Mouse (Mus musculus) megakaryocyte, embryonic 14.5 days (primary cell): ENCODE measurements around the gene Il23a. TPM values are rescaled to one million over a fixed set of nuclear protein-coding genes. Genes with fewer than 3 reads are reported as not detected.
A peak's percentile ranks its signal among the peaks of the same experiment; 100 is the strongest.
"Not testable (repeated sequence)": the region's sequence is repeated elsewhere in the genome, so short reads cannot be mapped to it uniquely, and the experiment has no call there.

Source experiments
- H3K27me3 ChIP-seq: replicated peaks from 2 replicates; pipeline ENCODE3; 2012; ENCODE audit warnings: inconsistent platforms
- H3K36me3 ChIP-seq: replicated peaks from 2 replicates; pipeline ENCODE3; 2012; ENCODE audit warnings: low read length, inconsistent platforms, mixed read lengths
- H3K4me1 ChIP-seq: 2 replicates; pipeline ENCODE4 v1.6.1; 2012; ENCODE audit warnings: inconsistent platforms
- H3K4me3 ChIP-seq: replicated peaks from 2 replicates; pipeline ENCODE3; 2012; ENCODE audit warnings: moderate library complexity, mild to moderate bottlenecking, inconsistent platforms
- H3K9me3 ChIP-seq: 2 replicates; pipeline ENCODE4 v1.6.1; 2012; ENCODE audit warnings: inconsistent platforms
- FLI1 ChIP-seq: IDR thresholded peaks from 2 replicates; pipeline ENCODE4 v1.6.1; 2012; ENCODE audit warnings: low read length, inconsistent platforms, mixed read lengths
- GATA1 ChIP-seq: IDR thresholded peaks from 3 replicates; pipeline ENCODE4 v1.6.1; 2012; ENCODE audit warnings: mixed read lengths, low read length, inconsistent platforms, borderline replicate concordance
- polyA plus RNA-seq: library from polyadenylated mRNA; stranded (reverse); fragments of >175 nt; gene quantifications from 2 replicates; pipeline ENCODE4 v1.2.3, GENCODE M21; 2012; ENCODE audit warnings: low replicate concordance; ENCODE audit not compliant: insufficient read depth

Il23a gene
- polyA plus RNA-seq, 1 experiment = 0.49 TPM

DNA sequence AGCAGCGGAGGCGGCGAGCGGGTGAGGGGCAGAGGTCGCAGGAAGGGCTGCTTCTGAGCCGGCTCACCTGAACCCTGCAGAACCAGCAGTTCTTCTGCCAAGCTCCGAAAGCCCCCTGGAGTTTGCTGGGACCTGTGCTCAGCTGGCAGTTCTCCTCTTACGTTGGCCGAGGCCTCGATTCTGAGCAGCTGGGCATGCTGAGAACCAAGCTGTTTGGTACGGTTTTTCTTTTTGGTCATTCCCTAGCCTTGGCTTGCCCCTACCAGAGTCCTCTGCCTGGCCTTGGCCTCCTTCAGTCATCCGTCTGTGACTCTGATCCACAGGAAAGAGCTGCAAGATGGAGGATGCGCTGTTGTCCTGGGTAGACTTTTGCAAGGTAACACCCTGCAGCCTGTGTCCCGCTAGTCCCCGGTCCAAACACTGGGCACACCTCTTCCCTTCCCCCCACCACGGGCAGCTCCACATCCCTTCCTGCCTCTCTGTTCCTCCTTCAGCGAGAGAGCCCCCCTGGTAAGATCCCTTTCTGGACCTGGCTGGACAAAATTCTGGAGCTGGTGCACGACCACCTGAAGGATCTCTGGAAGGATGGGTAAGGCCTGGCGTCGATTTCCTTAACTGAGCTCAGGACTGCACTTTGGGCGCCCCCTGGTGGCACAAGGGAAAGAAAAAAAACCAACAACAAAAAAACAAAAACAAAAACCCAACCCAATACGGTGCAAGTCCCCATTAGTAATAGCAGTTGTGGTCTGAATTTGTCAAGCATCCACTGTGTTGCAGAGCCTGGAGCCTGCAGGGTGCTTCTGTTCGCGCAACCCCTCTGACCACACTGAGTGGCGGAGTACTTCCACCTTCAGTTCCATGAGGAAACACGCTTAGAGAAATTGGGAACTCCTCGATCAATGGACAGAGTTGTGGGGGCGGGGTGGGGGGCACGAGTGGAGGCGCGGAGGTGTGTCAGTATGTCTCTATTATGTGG lies 14.7 kb downstream of the Il23a start:
- H3K9me3 ChIP-seq = no peaks in the 10 kb centered on the region
- TF ChIP-seq GATA1 (no peak), FLI1 (no peak)
- H3K36me3 ChIP-seq = peaks cover 97% of the 10 kb centered on the region
- H3K27me3 ChIP-seq = no peaks in the 10 kb centered on the region
- peaks cover 3% of the 10 kb centered on the region; the same call in 1 of the 2 replicates for H3K4me1 ChIP-seq
- H3K4me3 ChIP-seq = no peak overlapping the region

DNA sequence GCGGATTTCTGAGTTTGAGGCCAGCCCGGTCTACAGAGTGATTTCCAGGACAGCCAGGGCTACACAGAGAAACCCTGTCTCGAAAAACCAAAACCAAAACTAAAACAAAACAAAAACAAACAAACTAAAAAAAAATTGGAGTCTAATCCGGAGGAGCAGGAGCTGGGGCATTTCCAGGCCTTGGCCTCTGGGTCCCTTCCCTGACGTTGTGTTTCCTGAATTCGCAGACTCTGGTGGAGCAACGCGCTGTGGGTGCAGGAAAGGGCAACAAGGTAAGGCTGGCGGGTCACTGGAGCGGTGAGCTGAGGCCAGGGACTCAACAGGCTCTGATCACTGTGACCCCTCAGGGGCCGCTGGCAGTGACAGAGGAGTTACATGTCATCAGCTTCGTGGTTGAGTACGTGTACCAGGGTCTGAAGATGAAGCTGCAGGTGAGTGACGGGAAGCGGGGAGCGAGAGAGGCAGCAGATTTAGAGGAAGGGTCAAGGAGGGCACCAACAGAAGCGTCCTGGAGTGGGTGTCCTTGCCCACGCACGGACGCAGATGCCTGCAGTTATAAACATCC lies 15.6 kb downstream of the Il23a start:
- H3K27me3 ChIP-seq = no peaks in the 10 kb centered on the region
- H3K4me3 ChIP-seq = no peak overlapping the region
- no peaks in the 10 kb centered on the region for H3K9me3 ChIP-seq
- peaks cover 3% of the 10 kb centered on the region; the same call in 1 of the 2 replicates for H3K4me1 ChIP-seq
- no peak for TF ChIP-seq GATA1
- TF ChIP-seq FLI1 = no peak
- peaks cover 97% of the 10 kb centered on the region for H3K36me3 ChIP-seq

DNA sequence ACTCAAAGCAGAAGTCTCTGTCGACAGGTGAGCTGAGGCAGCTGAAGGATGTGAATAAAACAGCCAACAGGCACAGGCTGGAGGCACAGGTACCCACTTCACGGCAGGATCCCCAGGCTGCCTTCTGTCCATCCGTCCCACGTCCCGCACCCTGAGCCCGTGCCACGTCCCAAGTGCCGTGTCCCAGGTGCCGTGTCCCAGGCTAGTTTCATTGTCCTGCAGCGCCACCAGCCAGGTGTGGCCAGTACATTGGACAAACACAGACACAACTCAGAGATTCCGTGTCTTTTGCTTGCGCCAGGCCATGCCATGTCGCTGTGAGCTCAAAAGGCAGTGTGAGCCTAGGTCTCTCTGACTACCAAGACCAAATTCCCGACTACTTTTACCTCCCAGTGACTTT lies 16.9 kb downstream of the Il23a start:
- Histone ChIP-seq H3K27me3 (no peaks in the 10 kb centered on the region), H3K4me1 (peaks cover 3% of the 10 kb centered on the region; the same call in 1 of the 2 replicates), H3K9me3 (no peaks in the 10 kb centered on the region), H3K36me3 (peaks cover 99% of the 10 kb centered on the region), H3K4me3 (no peak overlapping the region)
- TF ChIP-seq GATA1 (no peak), FLI1 (no peak)

DNA sequence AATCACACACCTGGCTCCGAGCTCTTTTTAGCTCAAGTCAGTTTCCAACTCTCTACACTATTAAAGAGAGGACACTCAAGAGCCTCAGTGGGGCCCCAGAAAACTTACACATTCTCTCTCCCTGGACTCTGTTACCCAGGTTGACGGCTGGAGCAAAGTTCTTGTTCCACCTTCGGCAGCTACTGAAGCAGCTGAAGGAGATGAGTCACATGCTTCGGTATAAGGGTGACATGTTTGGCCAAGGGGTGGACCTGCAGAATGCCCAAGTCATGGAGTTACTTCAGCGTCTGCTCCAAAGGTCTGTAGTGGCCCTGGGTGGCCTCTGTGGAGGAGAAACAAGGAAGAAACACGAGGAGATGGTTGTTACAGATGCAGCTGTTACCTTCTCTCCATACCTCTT lies 17.6 kb downstream of the Il23a start:
- Histone ChIP-seq H3K36me3 (peaks cover 99% of the 10 kb centered on the region), H3K9me3 (no peaks in the 10 kb centered on the region)
- no peak for TF ChIP-seq GATA1
- TF ChIP-seq FLI1 = no peak

DNA sequence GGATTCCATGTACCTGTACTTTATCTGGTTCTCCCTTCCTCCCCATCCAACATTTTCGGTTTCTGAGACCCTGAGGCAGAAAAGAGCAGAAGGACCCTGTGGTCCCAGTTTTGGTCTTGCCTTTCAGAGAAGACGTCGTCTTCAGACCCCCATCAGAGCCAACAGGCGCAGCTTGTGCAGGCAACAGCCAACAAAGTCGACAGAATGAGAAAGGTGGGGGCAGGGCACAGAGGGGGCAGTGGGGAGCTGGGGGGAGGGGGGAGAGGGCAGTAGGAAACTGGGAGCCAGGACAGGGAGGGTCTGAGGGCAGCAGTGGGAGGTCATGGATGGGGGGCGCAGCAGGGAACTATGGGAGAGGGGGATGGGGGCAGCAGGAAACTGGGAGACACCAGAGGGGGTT lies 20.4 kb downstream of the Il23a start:
- H3K4me1 ChIP-seq = peaks cover 10% of the 10 kb centered on the region; the same call in 1 of the 2 replicates
- H3K9me3 ChIP-seq = no peaks in the 10 kb centered on the region
- TF ChIP-seq GATA1 (no peak), FLI1 (no peak)
- no peaks in the 10 kb centered on the region for H3K27me3 ChIP-seq
- peaks cover 91% of the 10 kb centered on the region for H3K36me3 ChIP-seq
- no peak overlapping the region for H3K4me3 ChIP-seq

More for the DNA sequence above, 17.6 kb downstream of the Il23a start:
- Histone ChIP-seq H3K27me3 (no peaks in the 10 kb centered on the region), H3K4me1 (peaks cover 3% of the 10 kb centered on the region; the same call in 1 of the 2 replicates), H3K4me3 (no peak overlapping the region)

DNA sequence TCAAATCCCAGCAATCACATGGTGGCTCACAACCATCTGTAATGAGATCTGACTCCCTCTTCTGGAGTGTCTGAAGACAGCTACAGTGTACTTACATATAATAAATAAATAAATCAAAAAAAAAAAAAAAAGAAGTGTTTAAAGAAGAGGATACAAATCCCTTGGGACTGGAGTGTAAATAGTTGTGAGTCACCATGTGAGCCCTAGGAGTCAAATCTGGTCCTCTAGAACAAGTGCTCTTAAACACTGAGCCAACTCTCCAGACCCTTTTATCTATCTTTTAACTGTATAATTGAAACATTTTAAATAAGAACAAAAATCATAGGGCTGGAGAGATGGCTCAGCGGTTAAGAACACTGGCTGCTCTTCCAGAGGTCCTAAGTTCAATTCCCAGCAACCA lies 23.2 kb downstream of the Il23a start:
- not testable (repeated sequence) for H3K9me3 ChIP-seq, H3K4me3 ChIP-seq, H3K27me3 ChIP-seq
- Histone ChIP-seq H3K36me3 (peaks cover 67% of the 10 kb centered on the region), H3K4me1 (peaks cover 21% of the 10 kb centered on the region)

DNA sequence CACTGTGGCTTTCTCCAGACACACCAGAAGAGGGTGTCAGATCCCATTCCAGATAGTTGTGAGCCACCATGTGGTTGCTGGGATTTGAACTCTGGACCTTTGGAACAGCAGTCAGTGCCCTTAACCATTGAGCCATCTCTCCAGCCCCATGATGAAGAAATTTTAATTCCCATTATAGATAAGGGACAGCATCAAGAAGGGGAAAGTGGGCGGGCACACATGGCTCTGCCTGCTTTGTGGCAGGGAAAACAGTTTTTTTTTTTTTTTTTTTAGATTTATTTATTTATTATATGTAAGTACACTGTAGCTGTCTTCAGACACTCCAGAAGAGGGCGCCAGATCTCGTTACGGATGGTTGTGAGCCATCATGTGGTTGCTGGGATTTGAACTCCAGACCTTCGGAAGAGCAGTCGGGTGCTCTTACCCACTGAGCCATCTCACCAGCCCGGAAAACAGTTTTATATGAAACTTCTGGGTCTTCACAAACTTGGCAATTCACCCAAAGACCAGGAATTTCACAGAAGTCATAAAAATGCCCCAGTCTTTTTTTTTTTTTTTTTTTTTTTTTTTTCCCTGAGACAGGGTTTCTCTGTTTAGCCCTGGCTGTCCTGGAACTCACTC lies 25.6 kb downstream of the Il23a start:
- H3K27me3 ChIP-seq, H3K9me3 ChIP-seq, H3K4me3 ChIP-seq: not testable (repeated sequence)
- peaks cover 37% of the 10 kb centered on the region for H3K4me1 ChIP-seq
- H3K36me3 ChIP-seq = peaks cover 44% of the 10 kb centered on the region

DNA sequence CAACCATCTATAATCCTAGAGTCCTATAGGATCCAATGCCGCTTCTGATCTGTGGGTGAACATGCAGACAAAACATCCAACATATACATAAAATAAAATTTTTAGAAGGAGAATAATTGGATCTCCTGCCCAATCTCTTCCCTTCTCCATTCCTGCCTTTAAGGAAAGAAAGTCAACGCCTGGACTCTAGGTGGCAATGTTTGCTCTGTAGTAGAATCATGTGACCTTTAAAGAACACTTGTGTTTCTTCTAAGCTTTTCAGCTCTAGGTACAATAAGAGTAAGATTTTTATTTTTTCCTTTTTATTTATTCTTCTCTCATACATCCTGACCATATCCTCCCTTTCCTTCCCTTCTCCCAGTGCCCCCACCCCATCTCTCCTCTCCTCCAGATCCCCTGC lies 26.7 kb downstream of the Il23a start:
- peak overlapping the region; percentile 81 for H3K4me3 ChIP-seq
- no peaks in the 10 kb centered on the region for H3K9me3 ChIP-seq
- peaks cover 33% of the 10 kb centered on the region for H3K36me3 ChIP-seq
- H3K4me1 ChIP-seq = peaks cover 37% of the 10 kb centered on the region
- H3K27me3 ChIP-seq = no peaks in the 10 kb centered on the region
- no peak for TF ChIP-seq FLI1
- no peak for TF ChIP-seq GATA1

DNA sequence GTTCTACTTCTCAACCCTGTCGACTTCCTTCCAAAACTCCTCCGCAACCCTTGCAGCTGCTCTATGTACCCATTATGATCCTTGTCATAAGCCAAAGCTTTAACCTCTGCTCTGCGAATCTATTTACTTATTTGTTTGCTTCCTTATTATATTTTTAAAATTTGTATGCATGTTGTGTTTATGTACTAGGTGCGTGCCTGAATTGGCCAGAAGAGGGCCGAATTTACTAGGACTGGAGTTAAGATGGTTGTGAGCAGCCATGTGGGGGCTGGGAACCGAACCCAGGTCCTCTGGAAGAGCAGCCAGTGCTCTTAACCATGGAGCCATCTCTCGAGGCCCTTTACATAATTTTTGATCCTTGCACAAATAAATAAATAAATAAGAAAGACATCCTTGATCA lies 27.7 kb downstream of the Il23a start:
- Histone ChIP-seq H3K36me3 (peaks cover 23% of the 10 kb centered on the region), H3K27me3 (no peaks in the 10 kb centered on the region), H3K9me3 (no peaks in the 10 kb centered on the region), H3K4me3 (peak overlapping the region; percentile 98), H3K4me1 (peaks cover 37% of the 10 kb centered on the region)
- TF ChIP-seq GATA1 (no peak), FLI1 (no peak)

DNA sequence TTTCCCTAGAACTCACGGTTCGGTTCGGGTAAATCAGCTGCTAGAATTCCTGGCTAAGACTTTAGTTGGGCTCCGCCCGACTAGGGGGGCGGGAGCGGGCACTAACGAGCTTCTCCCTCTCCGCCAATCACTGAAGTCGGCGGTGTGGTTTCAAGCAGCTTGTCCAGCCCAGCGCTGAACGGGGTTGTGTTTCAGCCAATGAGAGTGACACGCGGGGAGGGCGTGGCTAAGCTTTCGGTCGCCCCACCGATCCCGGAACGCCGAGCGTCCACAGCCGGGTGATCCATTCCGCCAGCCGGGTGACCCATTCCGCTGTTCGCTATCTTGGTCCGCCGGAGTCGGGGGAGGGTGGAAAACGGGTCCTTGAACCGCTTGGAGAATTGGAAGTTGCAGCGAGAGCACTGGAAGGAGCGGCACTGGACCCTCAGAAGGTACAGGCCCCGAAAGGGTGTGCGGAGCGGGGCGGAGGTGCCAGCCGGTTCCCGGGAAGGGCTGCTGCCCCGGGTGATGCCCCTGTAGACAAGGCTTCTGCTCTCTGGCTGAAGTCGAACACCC lies 28.2 kb downstream of the Il23a start, which contains the start of gene Stat2:
Stat2 (plus strand) TSS at position 273 of the 555 bp plus-strand sequence.
- Histone ChIP-seq H3K27me3 (no peaks in the 10 kb centered on the region), H3K9me3 (no peaks in the 10 kb centered on the region), H3K36me3 (peaks cover 21% of the 10 kb centered on the region)

More for the DNA sequence above, 28.2 kb downstream of the Il23a start, which contains the start of gene Stat2:
- H3K4me3 ChIP-seq = peak within 1 kb of the TSS; percentile 98
- H3K4me1 ChIP-seq = peaks cover 38% of the 10 kb centered on the region
- TF ChIP-seq FLI1 (no peak), GATA1 (no peak)
